Mouse (Mus musculus) ES-E14 (cell line): ENCODE results near the gene Cib3. TPM values are rescaled to one million over a fixed set of nuclear protein-coding genes. Genes with fewer than 3 reads are reported as not detected.

ENCODE experiments used
- DNase-seq: peaks from one replicate; pipeline ENCODE4 v3.0.0-alpha.2; 2013; ENCODE audit warnings: low read depth, low spot score
- H3K27ac ChIP-seq: 2 replicates; pipeline ENCODE4 v1.5.1; 2012; ENCODE audit warnings: low read depth, mild to moderate bottlenecking, low read length, moderate library complexity, mixed read lengths; ENCODE audit not compliant: poor library complexity, insufficient read depth, severe bottlenecking
- H3K36me3 ChIP-seq: 2 replicates; pipeline ENCODE4 v1.6.1; 2012; ENCODE audit warnings: mild to moderate bottlenecking, low read length, moderate library complexity, mixed read lengths; ENCODE audit not compliant: control insufficient read depth, poor library complexity, insufficient read depth, severe bottlenecking
- H3K4me1 ChIP-seq, 2 experiments: fragments of 150-350 bp in 1 of 2; sonication (generic) in 1 of 2; 2 replicates each; pipeline ENCODE4 v1.6.1; 2012; ENCODE audit warnings: low read length in 2 of 2, mild to moderate bottlenecking in 1 of 2, mixed read lengths in 1 of 2; ENCODE audit not compliant: control insufficient read depth in 2 of 2, insufficient read depth in 2 of 2, poor library complexity in 1 of 2
- H3K4me3 ChIP-seq, 2 experiments: fragments of 150-350 bp in 1 of 2; sonication (generic) in 1 of 2; 2 replicates each; pipeline ENCODE4 v1.5.1; 2012; ENCODE audit warnings: low read length in 2 of 2, low read depth in 1 of 2, mild to moderate bottlenecking in 1 of 2, mixed read lengths in 1 of 2; ENCODE audit not compliant: insufficient read depth in 1 of 2, poor library complexity in 1 of 2, severe bottlenecking in 1 of 2
- H3K9ac ChIP-seq: 2 replicates; pipeline ENCODE4 v1.6.1; 2012; ENCODE audit warnings: low read depth, mild to moderate bottlenecking, low read length, mixed read lengths; ENCODE audit not compliant: poor library complexity, insufficient read depth, severe bottlenecking
- H3K9me3 ChIP-seq: fragments of 150-350 bp; sonication (generic); 2 replicates; pipeline ENCODE4 v1.6.1; 2012; ENCODE audit warnings: low read depth, mild to moderate bottlenecking, low read length; ENCODE audit not compliant: control insufficient read depth, insufficient read depth
- CHD2 ChIP-seq: IDR thresholded peaks from 2 replicates; pipeline ENCODE4 v1.6.1; 2014; ENCODE audit warnings: mild to moderate bottlenecking, low read depth, low read length, inconsistent platforms
- HCFC1 ChIP-seq: IDR thresholded peaks from 2 replicates; pipeline ENCODE4 v1.6.1; 2012; ENCODE audit warnings: low read length, inconsistent platforms, borderline replicate concordance; ENCODE audit not compliant: insufficient read depth
- MAFK ChIP-seq: IDR thresholded peaks from 2 replicates; pipeline ENCODE4 v1.6.1; 2014; ENCODE audit warnings: mild to moderate bottlenecking, low read depth, low read length, inconsistent platforms; ENCODE audit not compliant: insufficient read depth
- ZC3H11A ChIP-seq: IDR thresholded peaks from 2 replicates; pipeline ENCODE4 v1.6.1; 2012; ENCODE audit warnings: low read depth, mild to moderate bottlenecking, inconsistent platforms, low read length, borderline replicate concordance
- ZNF384 ChIP-seq: IDR thresholded peaks from 2 replicates; pipeline ENCODE4 v1.6.1; 2012; ENCODE audit warnings: low read depth, low read length, inconsistent platforms
- in situ Hi-C, 2 experiments: fragments of 600-800 bp; cut with MboI; formaldehyde crosslinking; loops; one replicate each; pipeline ENCODE4 v1.15.1; 2025; ENCODE audit warnings: low sequenced_read_pairs in 2 of 2, inconsistent platforms in 1 of 2; ENCODE audit not compliant: unreplicated experiment in 2 of 2
- total RNA-seq: library from RNA; depleted of rRNA; stranded (reverse); fragments of 300-350 nt; gene quantifications from 2 replicates; pipeline ENCODE4 v1.2.3, GENCODE M21; 2012; rRNA removed

The Cib3 gene
- total RNA-seq, 1 experiment = 0.31 TPM

DNA sequence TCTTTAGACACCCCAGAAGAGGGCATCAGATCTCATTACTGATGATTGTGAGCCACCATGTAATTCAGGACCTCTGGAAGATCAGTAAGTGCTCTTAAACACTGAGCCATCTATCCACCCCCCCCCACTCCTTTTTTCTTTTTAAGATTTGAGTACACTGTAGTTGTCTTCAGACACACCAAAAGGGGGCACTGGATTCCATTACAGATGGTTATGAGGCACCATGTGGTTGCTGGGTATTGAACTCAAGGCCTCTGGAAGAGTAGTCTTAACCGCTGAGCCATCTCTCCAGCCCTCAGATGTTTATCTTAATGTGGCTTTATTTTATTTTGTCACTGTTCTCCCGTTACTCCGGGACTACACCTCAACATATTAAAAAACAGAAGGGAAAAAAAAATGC is 52.6 kb downstream of the Cib3 start:
- peak overlapping the region; percentile 94; the same call in 1 of the 2 replicates for H3K9ac ChIP-seq
- H3K4me3 ChIP-seq = peak overlapping the region; percentile 70 to 83
- H3K27ac ChIP-seq = no peak overlapping the region; the same call in 1 of the 2 replicates

DNA sequence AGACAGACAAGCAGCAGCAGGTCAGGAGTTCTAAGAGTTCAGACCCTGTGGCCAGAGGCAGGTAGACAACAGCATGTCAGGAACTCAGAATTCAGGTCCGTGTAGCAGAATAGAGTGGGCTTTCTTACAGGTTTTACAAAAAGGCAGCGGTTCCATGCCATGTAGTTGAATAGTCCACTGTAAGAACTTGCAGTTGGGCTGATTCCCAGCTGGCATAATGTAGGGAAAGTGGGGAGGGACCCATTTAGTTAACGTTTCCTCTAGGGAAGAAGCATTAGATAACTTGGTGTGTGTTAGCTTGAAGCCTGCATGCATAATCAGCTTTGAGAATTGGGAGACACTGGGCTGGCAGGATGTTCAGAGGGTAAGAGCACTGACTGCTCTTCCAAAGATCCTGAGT is 53.9 kb downstream of the Cib3 start:
- H3K4me1 ChIP-seq = peaks cover 0 to 7% of the 10 kb centered on the region in 2 experiments; a peak in 2 of 4 replicates
- H3K9ac ChIP-seq = peak overlapping the region; percentile 47; the same call in 1 of the 2 replicates
- TF ChIP-seq HCFC1 (no peak), CHD2 (no peak), MAFK (no peak), ZNF384 (no peak), ZC3H11A (no peak)
- no peak overlapping the region for H3K27ac ChIP-seq
- no peak for DNase-seq
- peak overlapping the region in 1 of 2 experiments; percentile 10; a peak in 1 of 4 replicates for H3K4me3 ChIP-seq
- H3K9me3 ChIP-seq = no peaks in the 10 kb centered on the region
- H3K36me3 ChIP-seq = peaks cover 4% of the 10 kb centered on the region; the same call in 1 of the 2 replicates
- in situ Hi-C loops = no loop called here

More for the DNA sequence above, 52.6 kb downstream of the Cib3 start:
- no peaks in the 10 kb centered on the region for H3K9me3 ChIP-seq
- DNase-seq = no peak
- peaks cover 4% of the 10 kb centered on the region; the same call in 1 of the 2 replicates for H3K36me3 ChIP-seq
- in situ Hi-C loops = no loop called here
- no peak for TF ChIP-seq MAFK
- no peak for TF ChIP-seq CHD2
- no peak for TF ChIP-seq HCFC1
- no peak for TF ChIP-seq ZC3H11A
- TF ChIP-seq ZNF384 = no peak
- peaks cover 0 to 7% of the 10 kb centered on the region in 2 experiments; a peak in 2 of 4 replicates for H3K4me1 ChIP-seq

DNA sequence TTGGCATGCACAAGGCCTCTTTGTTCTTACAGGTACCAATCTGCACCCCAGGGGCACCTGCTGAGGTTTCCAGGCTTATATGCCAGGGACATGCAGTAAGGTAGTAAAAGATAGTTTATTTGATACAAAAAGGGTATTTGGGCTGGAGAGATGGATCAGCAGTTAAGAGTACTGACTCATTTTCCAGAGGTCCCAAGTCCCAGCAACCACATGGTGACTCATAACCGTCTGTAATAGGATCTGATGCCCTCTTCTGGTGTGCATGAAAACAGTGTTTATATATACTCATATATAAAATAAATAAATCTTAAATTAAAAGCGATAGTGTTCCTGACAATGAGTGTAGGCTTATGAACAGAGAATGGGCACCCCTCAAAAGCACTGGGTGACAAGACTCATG is 54.5 kb downstream of the Cib3 start:
- TF ChIP-seq ZNF384 = no peak
- TF ChIP-seq ZC3H11A = no peak
- no peak for TF ChIP-seq HCFC1
- TF ChIP-seq CHD2 = no peak
- H3K9ac ChIP-seq = peak overlapping the region; percentile 60; the same call in 1 of the 2 replicates
- H3K36me3 ChIP-seq = peaks cover 4% of the 10 kb centered on the region; the same call in 1 of the 2 replicates
- peak overlapping the region in 1 of 2 experiments; percentile 1; a peak in 1 of 4 replicates for H3K4me3 ChIP-seq
- peaks cover 0 to 7% of the 10 kb centered on the region in 2 experiments; a peak in 2 of 4 replicates for H3K4me1 ChIP-seq
- in situ Hi-C loops = no loop called here
- no peak for DNase-seq
- no peaks in the 10 kb centered on the region for H3K9me3 ChIP-seq
- no peak overlapping the region for H3K27ac ChIP-seq

Other genes starting within 250 kb of the Cib3 start
- gene Cyp4f18, start 203.2 kb downstream of the Cib3 start, total RNA-seq = 0.18 and 0.32 TPM in 2 replicates
- gene Olfr372, start 171.6 kb downstream of the Cib3 start, total RNA-seq = not detected in 2 replicates
- gene Olfr373, start 129.7 kb downstream of the Cib3 start, total RNA-seq = 0.13 TPM in 1 of 2 replicates, not detected in the other
- 0.48 and 0.54 TPM in 2 replicates for gene Olfr374, start 105.8 kb downstream of the Cib3 start, total RNA-seq
- 72.9 and 146 TPM in 2 replicates for gene Tpm4, start 77.9 kb downstream of the Cib3 start, total RNA-seq
- gene Rab8a, start 51.6 kb downstream of the Cib3 start, total RNA-seq = 54.0 and 73.2 TPM in 2 replicates
- 0.42 and 0.45 TPM in 2 replicates for gene Hsh2d, start 23.2 kb downstream of the Cib3 start, total RNA-seq
- not detected in 2 replicates for gene Gm11034, start 799 bp upstream of the Cib3 start, total RNA-seq
- 28.2 and 41.6 TPM in 2 replicates for gene Fam32a, start 6.9 kb upstream of the Cib3 start, total RNA-seq
- 15.9 and 21.2 TPM in 2 replicates for gene Ap1m1, start 27.2 kb upstream of the Cib3 start, total RNA-seq
- gene Gm10282, start 92.4 kb upstream of the Cib3 start, total RNA-seq = 13.0 and 21.2 TPM in 2 replicates
- gene Klf2, start 106.2 kb upstream of the Cib3 start, total RNA-seq = 55.0 and 58.5 TPM in 2 replicates
- 39.5 and 41.7 TPM in 2 replicates for gene Eps15l1, start 208.6 kb upstream of the Cib3 start, total RNA-seq
- gene Calr3, start 231.0 kb upstream of the Cib3 start, total RNA-seq = 3.1 and 3.2 TPM in 2 replicates
- gene 1700030K09Rik, start 231.0 kb upstream of the Cib3 start, total RNA-seq = 8.1 and 9.0 TPM in 2 replicates